Mouse (Mus musculus) megakaryocyte, embryonic 14.5 days (primary cell): Measurements from ENCODE around the gene Sectm1a.

Experiments
- FLI1 ChIP-seq: IDR thresholded peaks from 2 replicates; pipeline ENCODE4 v1.6.1; 2012; ENCODE audit warnings: low read length, inconsistent platforms, mixed read lengths
- GATA1 ChIP-seq: IDR thresholded peaks from 3 replicates; pipeline ENCODE4 v1.6.1; 2012; ENCODE audit warnings: mixed read lengths, low read length, inconsistent platforms, borderline replicate concordance

DNA sequence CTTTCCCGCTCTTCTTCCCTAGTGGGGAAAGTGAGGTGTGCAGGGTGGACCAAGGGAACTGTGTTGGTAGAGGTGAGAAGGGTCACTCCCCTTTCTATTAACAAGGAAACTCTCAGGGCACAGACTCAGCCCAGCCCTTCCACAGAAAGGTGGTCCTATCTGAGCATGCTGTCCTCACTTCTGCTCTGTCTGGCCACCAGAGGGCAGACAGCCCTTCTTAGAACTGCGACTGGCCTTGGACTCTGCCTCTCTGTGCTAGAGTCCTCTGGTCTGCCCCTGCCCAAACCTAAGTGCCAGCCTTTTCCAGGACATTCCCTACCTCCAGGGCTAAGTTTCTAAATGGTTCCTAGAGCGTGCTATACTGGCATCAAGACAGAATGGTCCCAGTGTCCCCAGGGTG is 63.3 kb downstream of the Sectm1a start:
- TF ChIP-seq GATA1 (no peak), FLI1 (no peak)
